Mouse (Mus musculus): ENCODE measurements around the gene Hsdl1. TPM values are rescaled to one million over a fixed set of nuclear protein-coding genes. Genes with fewer than 3 reads are reported as not detected.
A peak's percentile ranks its signal among the peaks of the same experiment; 100 is the strongest.

The Hsdl1 gene
- polyA plus RNA-seq, 1 experiment = 20.9 TPM

GRCm38 (mm10) chr8:119604398-119604803 is 29.4 kb upstream of the Hsdl1 start:
- no peak for TF ChIP-seq POLR2A (IDR thresholded peaks at IDR 0.05; ENCODE audit: low read depth, low read length)
- TF ChIP-seq CTCF (IDR thresholded peaks at IDR 0.05; ENCODE audit: extremely low read depth, insufficient read length, insufficient replicate concordance, low read depth, low read length) = no peak
- Histone ChIP-seq H3K36me3 (ENCODE audit: control insufficient read depth, insufficient read depth, low read length) (peaks cover 28% of the 10 kb centered on the region), H3K4me1 (ENCODE audit: control insufficient read depth, insufficient read depth, insufficient read length, low read length) (peaks cover 9% of the 10 kb centered on the region), H3K27me3 (ENCODE audit: control insufficient read depth, insufficient read depth, low read length) (no peaks in the 10 kb centered on the region), H3K27ac (ENCODE audit: insufficient read depth, low read depth, low read length) (peak overlapping the region; percentile 37), H3K4me3 (ENCODE audit: low read depth, low read length) (peak overlapping the region; percentile 77)
- 17% methylated on average over 12 of the region's 12 CpGs for WGBS

GRCm38 (mm10) chr8:119603771-119604170 is 28.8 kb upstream of the Hsdl1 start:
- Histone ChIP-seq H3K4me1 (ENCODE audit: control insufficient read depth, insufficient read depth, insufficient read length, low read length) (peaks cover 9% of the 10 kb centered on the region), H3K36me3 (ENCODE audit: control insufficient read depth, insufficient read depth, low read length) (peaks cover 35% of the 10 kb centered on the region), H3K4me3 (ENCODE audit: low read depth, low read length) (0 out of 2 replicates have a peak overlapping the region, but pooled peaks have one; percentile 77), H3K27ac (ENCODE audit: insufficient read depth, low read depth, low read length) (no peak overlapping the region), H3K27me3 (ENCODE audit: control insufficient read depth, insufficient read depth, low read length) (no peaks in the 10 kb centered on the region)
- no peak for TF ChIP-seq POLR2A (IDR thresholded peaks at IDR 0.05; ENCODE audit: low read depth, low read length)
- TF ChIP-seq CTCF (IDR thresholded peaks at IDR 0.05; ENCODE audit: extremely low read depth, insufficient read length, insufficient replicate concordance, low read depth, low read length) = no peak
- 89% methylated on average over 4 of the region's 4 CpGs for WGBS

DNA sequence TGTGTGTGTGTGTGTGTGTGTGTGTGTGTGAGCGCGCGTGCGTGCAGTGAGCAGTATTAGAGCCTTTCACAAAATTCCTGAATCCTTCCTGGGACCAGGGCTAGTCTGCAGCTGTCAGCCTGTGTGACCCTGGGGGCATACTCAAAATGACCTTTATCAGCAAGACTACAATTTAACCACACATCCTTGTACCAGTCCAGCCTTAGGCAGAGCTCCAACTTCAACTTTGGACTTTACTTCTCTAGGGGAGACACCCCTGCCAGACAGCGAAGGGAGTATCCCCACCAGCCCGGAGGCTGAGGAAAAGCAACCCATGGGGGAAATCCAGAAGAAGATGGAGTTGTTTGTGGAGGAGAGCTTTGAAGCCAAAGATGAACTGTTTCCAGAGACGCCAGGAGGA is 16.5 kb upstream of the Hsdl1 start:
- Histone ChIP-seq H3K27ac (ENCODE audit: insufficient read depth, low read depth, low read length) (peak overlapping the region; percentile 91), H3K4me3 (ENCODE audit: low read depth, low read length) (no peak overlapping the region; the same call in 1 of the 2 replicates)

GRCm38 (mm10) chr8:119590348-119590747 is 15.4 kb upstream of the Hsdl1 start:
- 28% methylated on average over 14 of the region's 14 CpGs for WGBS
- H3K27me3 ChIP-seq (ENCODE audit: control insufficient read depth, insufficient read depth, low read length) = no peaks in the 10 kb centered on the region

More for the DNA sequence above, 16.5 kb upstream of the Hsdl1 start:
- Histone ChIP-seq H3K4me1 (ENCODE audit: control insufficient read depth, insufficient read depth, insufficient read length, low read length) (peaks cover 53% of the 10 kb centered on the region), H3K36me3 (ENCODE audit: control insufficient read depth, insufficient read depth, low read length) (no peaks in the 10 kb centered on the region), H3K27me3 (ENCODE audit: control insufficient read depth, insufficient read depth, low read length) (no peaks in the 10 kb centered on the region)
- WGBS = 56% methylated on average over 7 of the region's 7 CpGs
- TF ChIP-seq POLR2A (IDR thresholded peaks at IDR 0.05; ENCODE audit: low read depth, low read length) (no peak), CTCF (IDR thresholded peaks at IDR 0.05; ENCODE audit: extremely low read depth, insufficient read length, insufficient replicate concordance, low read depth, low read length) (no peak)

GRCm38 (mm10) chr8:119588844-119589243 is 13.9 kb upstream of the Hsdl1 start:
- WGBS = 71% methylated on average over 10 of the region's 10 CpGs
- Histone ChIP-seq H3K36me3 (ENCODE audit: control insufficient read depth, insufficient read depth, low read length) (no peaks in the 10 kb centered on the region), H3K27ac (ENCODE audit: insufficient read depth, low read depth, low read length) (no peak overlapping the region), H3K4me1 (ENCODE audit: control insufficient read depth, insufficient read depth, insufficient read length, low read length) (peaks cover 27% of the 10 kb centered on the region), H3K4me3 (ENCODE audit: low read depth, low read length) (no peak overlapping the region), H3K27me3 (ENCODE audit: control insufficient read depth, insufficient read depth, low read length) (no peaks in the 10 kb centered on the region)
- no peak for TF ChIP-seq CTCF (IDR thresholded peaks at IDR 0.05; ENCODE audit: extremely low read depth, insufficient read length, insufficient replicate concordance, low read depth, low read length)
- no peak for TF ChIP-seq POLR2A (IDR thresholded peaks at IDR 0.05; ENCODE audit: low read depth, low read length)

More at GRCm38 (mm10) chr8:119590348-119590747, 15.4 kb upstream of the Hsdl1 start:
- TF ChIP-seq POLR2A (IDR thresholded peaks at IDR 0.05; ENCODE audit: low read depth, low read length) (no peak), CTCF (IDR thresholded peaks at IDR 0.05; ENCODE audit: extremely low read depth, insufficient read length, insufficient replicate concordance, low read depth, low read length) (no peak)
- no peaks in the 10 kb centered on the region for H3K36me3 ChIP-seq (ENCODE audit: control insufficient read depth, insufficient read depth, low read length)
- peak overlapping the region; percentile 10; the same call in 1 of the 2 replicates for H3K4me3 ChIP-seq (ENCODE audit: low read depth, low read length)
- peaks cover 41% of the 10 kb centered on the region for H3K4me1 ChIP-seq (ENCODE audit: control insufficient read depth, insufficient read depth, insufficient read length, low read length)
- H3K27ac ChIP-seq (ENCODE audit: insufficient read depth, low read depth, low read length) = peak overlapping the region; percentile 91

DNA sequence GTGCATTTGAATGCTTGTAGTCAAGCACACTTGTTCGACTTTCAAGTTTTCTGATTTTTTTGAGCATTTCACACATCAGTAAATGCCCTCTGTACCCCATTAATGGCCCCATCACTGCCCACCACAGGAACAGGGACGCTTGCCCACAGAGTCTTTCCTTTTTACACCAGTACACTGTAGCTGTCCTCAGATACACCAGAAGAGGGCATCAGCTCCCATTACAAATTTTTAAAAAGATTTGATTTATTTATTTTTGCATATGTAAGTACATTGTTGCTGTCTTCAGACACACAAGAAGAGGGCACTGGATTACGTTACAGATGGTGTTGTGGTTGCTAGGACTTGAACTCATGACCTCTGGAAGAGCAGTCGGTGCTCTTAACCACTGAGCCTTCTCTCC is 13.3 kb upstream of the Hsdl1 start:
- no peak for TF ChIP-seq CTCF (IDR thresholded peaks at IDR 0.05; ENCODE audit: extremely low read depth, insufficient read length, insufficient replicate concordance, low read depth, low read length)
- no peak for TF ChIP-seq POLR2A (IDR thresholded peaks at IDR 0.05; ENCODE audit: low read depth, low read length)
- WGBS = 81% methylated on average over 4 of the region's 4 CpGs

DNA sequence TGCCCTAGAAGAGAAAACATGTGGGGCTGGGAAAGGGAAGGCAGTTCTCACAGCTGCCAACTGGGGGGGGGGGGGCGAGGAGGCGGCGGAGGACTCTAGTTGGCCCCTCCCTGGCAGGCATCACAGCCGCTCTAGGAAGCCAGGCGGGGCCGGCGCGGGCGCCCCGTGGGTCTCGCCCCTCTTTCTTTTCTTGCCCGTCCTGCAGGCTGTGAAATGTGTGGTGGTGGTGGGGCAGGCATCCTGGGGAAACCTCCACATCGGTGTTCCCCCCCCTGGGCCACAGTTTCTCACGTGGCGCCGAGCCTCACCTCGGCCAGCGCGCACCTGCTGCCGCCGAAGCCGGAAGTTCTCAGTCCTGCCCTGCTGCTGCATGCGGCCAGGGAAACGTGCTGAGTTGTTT is 10.9 kb upstream of the Hsdl1 start:
- WGBS = 16% methylated on average over 24 of the region's 24 CpGs
- no peaks in the 10 kb centered on the region for H3K27me3 ChIP-seq (ENCODE audit: control insufficient read depth, insufficient read depth, low read length)
- H3K4me1 ChIP-seq (ENCODE audit: control insufficient read depth, insufficient read depth, insufficient read length, low read length) = peaks cover 12% of the 10 kb centered on the region; the same call in 1 of the 2 replicates
- peak overlapping the region; percentile 69 for H3K27ac ChIP-seq (ENCODE audit: insufficient read depth, low read depth, low read length)
- H3K36me3 ChIP-seq (ENCODE audit: control insufficient read depth, insufficient read depth, low read length) = no peaks in the 10 kb centered on the region
- TF ChIP-seq POLR2A (IDR thresholded peaks at IDR 0.05; ENCODE audit: low read depth, low read length) (no peak), CTCF (IDR thresholded peaks at IDR 0.05; ENCODE audit: extremely low read depth, insufficient read length, insufficient replicate concordance, low read depth, low read length) (no peak)
- H3K4me3 ChIP-seq (ENCODE audit: low read depth, low read length) = peak overlapping the region; percentile 64

More for the DNA sequence above, 13.3 kb upstream of the Hsdl1 start:
- no peak overlapping the region for H3K4me3 ChIP-seq (ENCODE audit: low read depth, low read length)
- H3K4me1 ChIP-seq (ENCODE audit: control insufficient read depth, insufficient read depth, insufficient read length, low read length) = peaks cover 25% of the 10 kb centered on the region
- no peaks in the 10 kb centered on the region for H3K27me3 ChIP-seq (ENCODE audit: control insufficient read depth, insufficient read depth, low read length)
- H3K36me3 ChIP-seq (ENCODE audit: control insufficient read depth, insufficient read depth, low read length) = no peaks in the 10 kb centered on the region
- no peak overlapping the region for H3K27ac ChIP-seq (ENCODE audit: insufficient read depth, low read depth, low read length)

Measured in small intestine, adult 2 months (tissue).